In genomic region chr7:109713434-109713982, GRCm38 (mm10) we compare ENCODE assay signal across 38 mouse cellular contexts. TPM values are rescaled to one million over a fixed set of nuclear protein-coding genes. Genes with fewer than 3 reads are reported as not detected.
"Had no signal": no experiment of that assay in that cellular context is flagged by ENCODE, and none has a peak within 500 bp of the region (broad histone marks: within the 10 kb centered on the region; RNA-seq: fewer than 3 reads in every experiment).

No protein-coding gene starts in this region.

- DNase-seq: gastrocnemius, postnatal 14 days; gastrocnemius, postnatal 36 days; heart, adult 11 months; heart, adult 2 months; heart, postnatal 14 days; heart, postnatal 36 days; kidney, adult 11 months; kidney, adult 2 months; kidney, adult 9 months; kidney, postnatal 10 days; kidney, postnatal 25 days; kidney, postnatal 4 days; liver; liver, embryonic 13.5 days had no signal

- H3K4me1 ChIP-seq: hindbrain, embryonic 13.5 days; hindbrain, embryonic 15.5 days; limb, embryonic 10.5 days; liver, embryonic 13.5 days had no signal

- H3K4me3 ChIP-seq: heart, adult 2 months; heart, embryonic 13.5 days; heart, embryonic 15.5 days; hindbrain, embryonic 13.5 days; hindbrain, embryonic 15.5 days; layer of hippocampus, adult 2 months; left cerebral cortex, adult 2 months; limb, embryonic 10.5 days; limb, embryonic 12.5 days; liver, embryonic 13.5 days had no signal

- ATAC-seq: hindbrain, postnatal 0 days; intestine, embryonic 16.5 days had no signal

- H3K27me3 ChIP-seq: heart, embryonic 13.5 days; heart, embryonic 15.5 days; hindbrain, embryonic 13.5 days; hindbrain, embryonic 15.5 days; limb, embryonic 12.5 days; liver, embryonic 13.5 days had no signal

- H3K9ac ChIP-seq: heart, embryonic 13.5 days; heart, embryonic 15.5 days; hindbrain, embryonic 13.5 days; hindbrain, embryonic 15.5 days; limb, embryonic 12.5 days; liver, embryonic 13.5 days had no signal

- H3K9me3 ChIP-seq: heart, embryonic 13.5 days; heart, embryonic 15.5 days; hindbrain, embryonic 13.5 days; hindbrain, embryonic 15.5 days; limb, embryonic 10.5 days; limb, embryonic 12.5 days; liver, embryonic 13.5 days had no signal

- H3K4me2 ChIP-seq: heart, embryonic 11.5 days; heart, embryonic 13.5 days; heart, embryonic 15.5 days; hindbrain, embryonic 13.5 days; hindbrain, embryonic 15.5 days; limb, embryonic 12.5 days; liver, embryonic 11.5 days; liver, embryonic 13.5 days had no signal

- H3K36me3 ChIP-seq: hindbrain, embryonic 15.5 days had no signal

- H3K27ac ChIP-seq: heart, adult 2 months; heart, embryonic 13.5 days; heart, embryonic 15.5 days; hindbrain, embryonic 13.5 days; hindbrain, embryonic 15.5 days; hindbrain, postnatal 0 days; layer of hippocampus, adult 2 months; left cerebral cortex, adult 2 months; limb, embryonic 10.5 days; limb, embryonic 12.5 days; liver, embryonic 13.5 days had no signal

RNA-seq across cellular contexts. Expression of gene BC051019, which starts 10.1 kb away (rescaled TPM):
- total RNA-seq: gastrocnemius, adult 18-20 months; gastrocnemius, adult 8-10 months; gastrocnemius, postnatal 14 days; gastrocnemius, postnatal 36 days; heart, adult 2 months; heart, postnatal 36 days; hematopoietic stem cell, adult 5-6 weeks; layer of hippocampus, postnatal 25 days; left cerebral cortex, adult 2 months; left cerebral cortex, postnatal 14 days; left cerebral cortex, postnatal 36 days had no signal
- polyA plus RNA-seq: heart, embryonic 11.5 days; heart, postnatal 0 days; intestine, embryonic 14.5 days; intestine, embryonic 16.5 days; limb, embryonic 10.5 days had no signal

RNA-seq across cellular contexts. Expression of gene Ascl3, which starts 18.0 kb away (rescaled TPM):
- total RNA-seq: gastrocnemius, adult 18-20 months; gastrocnemius, adult 8-10 months; gastrocnemius, postnatal 14 days; gastrocnemius, postnatal 36 days; heart, adult 2 months; heart, postnatal 14 days; heart, postnatal 36 days; hematopoietic stem cell, adult 5-6 weeks; hindbrain, postnatal 0 days; layer of hippocampus, adult 2 months; layer of hippocampus, postnatal 10 days; layer of hippocampus, postnatal 25 days; left cerebral cortex, adult 2 months; left cerebral cortex, postnatal 14 days; left cerebral cortex, postnatal 36 days had no signal
- polyA plus RNA-seq: heart, adult 2 months; heart, embryonic 11.5 days; heart, embryonic 13.5 days; heart, embryonic 15.5 days; heart, postnatal 0 days; hindbrain, embryonic 11.5 days; hindbrain, embryonic 15.5 days; intestine, embryonic 14.5 days; kidney, embryonic 16.5 days; limb, embryonic 12.5 days; limb, embryonic 14.5 days; liver, embryonic 11.5 days; liver, embryonic 13.5 days had no signal
